Mouse (Mus musculus) stomach, embryonic 15.5 days (tissue): ENCODE data around the gene Poc1a. TPM values are rescaled to one million over a fixed set of nuclear protein-coding genes. Genes with fewer than 3 reads are reported as not detected.

ENCODE experiments used
- ATAC-seq: fragments of 200-750 bp; cut with Nextera tagmentation; 2 replicates; pipeline ENCODE4 v1.8.0; 2017; ENCODE audit warnings: low read depth, moderate number of reproducible peaks, moderate TSS enrichment; ENCODE audit not compliant: insufficient read depth, low FRiP score
- H3K27ac ChIP-seq: fragments of 300-500 bp; sonication (generic); 2 replicates; pipeline ENCODE4 v1.5.1; 2015; ENCODE audit warnings: mild to moderate bottlenecking, inconsistent platforms
- H3K27me3 ChIP-seq: fragments of 300-500 bp; sonication (generic); replicated peaks from 2 replicates; pipeline ENCODE4 v1.6.1; 2015; ENCODE audit warnings: inconsistent platforms
- H3K36me3 ChIP-seq: fragments of 300-500 bp; sonication (generic); 2 replicates; pipeline ENCODE4 v1.6.1; 2015; ENCODE audit warnings: inconsistent platforms
- H3K4me1 ChIP-seq: fragments of 300-500 bp; sonication (generic); 2 replicates; pipeline ENCODE4 v1.6.1; 2015; ENCODE audit warnings: inconsistent platforms
- H3K4me2 ChIP-seq: fragments of 300-500 bp; sonication (generic); 2 replicates; pipeline ENCODE4 v1.6.1; 2015; ENCODE audit warnings: mild to moderate bottlenecking, inconsistent platforms
- H3K4me3 ChIP-seq: fragments of 300-500 bp; sonication (generic); replicated peaks from 2 replicates; pipeline ENCODE4 v1.5.1; 2015; ENCODE audit warnings: inconsistent platforms
- H3K9ac ChIP-seq: fragments of 300-500 bp; sonication (generic); 2 replicates; pipeline ENCODE4 v1.6.1; 2015; ENCODE audit warnings: inconsistent platforms
- H3K9me3 ChIP-seq: fragments of 300-500 bp; sonication (generic); 2 replicates; pipeline ENCODE4 v1.6.1; 2016; ENCODE audit warnings: inconsistent platforms
- WGBS: fragments of 180-500 bp; shearing (Covaris S2); methylation state at CpG from one replicate; pipeline ENCODE4 v1.1.7; 2015; 5-methylcytosine and 5-hydroxymethylcytosine counted together
- polyA plus RNA-seq: library from polyadenylated mRNA; unstranded; fragments of >200 nt; fragmentation: Nextera tagmentation; extraction: Ambion mirVana; gene quantifications from 2 replicates; pipeline ENCODE4 v1.2.1, GENCODE M21; 2015

The Poc1a gene
- polyA plus RNA-seq, 1 experiment from 2014 or later, result 24.7 TPM

- no peak overlapping the region for H3K27ac ChIP-seq
- H3K36me3 ChIP-seq, result no peaks in the 10 kb centered on the region
- no peak overlapping the region for H3K4me2 ChIP-seq
- 63% methylated on average over 2 of the region's 2 CpGs for WGBS
- H3K4me3 ChIP-seq, result no peak overlapping the region
- no peak for ATAC-seq
- peaks cover 13% of the 10 kb centered on the region for H3K4me1 ChIP-seq
- H3K27me3 ChIP-seq, result no peaks in the 10 kb centered on the region
- no peaks in the 10 kb centered on the region for H3K9me3 ChIP-seq
- no peak overlapping the region for H3K9ac ChIP-seq
These were observed 13.8 kb upstream of the Poc1a start for GRCm38 (mm10) chr9:106266936-106267657.

- no peak for ATAC-seq
- H3K9ac ChIP-seq, result no peak overlapping the region
These were observed 12.4 kb upstream of the Poc1a start for GRCm38 (mm10) chr9:106268421-106268820.

GRCm38 (mm10) chr9:106269076-106269788 lies 11.6 kb upstream of the Poc1a start:
- no peak for ATAC-seq
- no peaks in the 10 kb centered on the region for H3K9me3 ChIP-seq
- peak overlapping the region; percentile 6; the same call in 1 of the 2 replicates for H3K27ac ChIP-seq
- WGBS, result 46% methylated on average over 9 of the region's 9 CpGs
- no peak overlapping the region for H3K4me2 ChIP-seq
- H3K9ac ChIP-seq, result no peak overlapping the region
- H3K27me3 ChIP-seq, result no peaks in the 10 kb centered on the region
- peaks cover 13% of the 10 kb centered on the region for H3K4me1 ChIP-seq
- H3K36me3 ChIP-seq, result no peaks in the 10 kb centered on the region
- no peak overlapping the region for H3K4me3 ChIP-seq

More at GRCm38 (mm10) chr9:106268421-106268820, 12.4 kb upstream of the Poc1a start:
- H3K27ac ChIP-seq, result 0 out of 2 replicates have a peak overlapping the region, but pooled peaks have one; percentile 6
- H3K4me1 ChIP-seq, result peaks cover 13% of the 10 kb centered on the region
- no peaks in the 10 kb centered on the region for H3K36me3 ChIP-seq
- no peak overlapping the region for H3K4me3 ChIP-seq
- H3K4me2 ChIP-seq, result no peak overlapping the region
- no peaks in the 10 kb centered on the region for H3K9me3 ChIP-seq
- 34% methylated on average over 4 of the region's 4 CpGs for WGBS
- H3K27me3 ChIP-seq, result no peaks in the 10 kb centered on the region

- Histone ChIP-seq H3K27me3 (no peaks in the 10 kb centered on the region), H3K9ac (no peak overlapping the region), H3K9me3 (no peaks in the 10 kb centered on the region), H3K4me2 (no peak overlapping the region), H3K36me3 (no peaks in the 10 kb centered on the region), H3K4me3 (no peak overlapping the region), H3K4me1 (peaks cover 13% of the 10 kb centered on the region), H3K27ac (no peak overlapping the region)
- no peak; the same call in 1 of the 2 replicates for ATAC-seq
- WGBS, result 20% methylated on average over 2 of the region's 2 CpGs
These were observed 11.0 kb upstream of the Poc1a start for GRCm38 (mm10) chr9:106269879-106270278.

GRCm38 (mm10) chr9:106270656-106271055 lies 10.2 kb upstream of the Poc1a start:
- Histone ChIP-seq H3K9me3 (no peaks in the 10 kb centered on the region), H3K27ac (no peak overlapping the region), H3K4me3 (no peak overlapping the region), H3K4me2 (no peak overlapping the region), H3K4me1 (peaks cover 13% of the 10 kb centered on the region), H3K9ac (no peak overlapping the region), H3K36me3 (no peaks in the 10 kb centered on the region), H3K27me3 (no peaks in the 10 kb centered on the region)
- 67% methylated on average over 4 of the region's 4 CpGs for WGBS
- no peak for ATAC-seq

- Histone ChIP-seq H3K27ac (no peak overlapping the region), H3K9ac (no peak overlapping the region), H3K4me2 (no peak overlapping the region), H3K4me1 (peaks cover 13% of the 10 kb centered on the region), H3K9me3 (no peaks in the 10 kb centered on the region), H3K36me3 (no peaks in the 10 kb centered on the region), H3K4me3 (no peak overlapping the region), H3K27me3 (no peaks in the 10 kb centered on the region)
- 95% methylated on average over 1 of the region's 1 CpGs for WGBS
- ATAC-seq, result no peak
These were observed 8.6 kb upstream of the Poc1a start for GRCm38 (mm10) chr9:106272288-106272687.

GRCm38 (mm10) chr9:106273276-106273675 lies 7.6 kb upstream of the Poc1a start:
- Histone ChIP-seq H3K4me3 (no peak overlapping the region), H3K9me3 (no peaks in the 10 kb centered on the region), H3K4me1 (peaks cover 12% of the 10 kb centered on the region), H3K9ac (no peak overlapping the region), H3K36me3 (no peaks in the 10 kb centered on the region), H3K27me3 (no peaks in the 10 kb centered on the region), H3K4me2 (no peak overlapping the region), H3K27ac (no peak overlapping the region)
- WGBS, result 82% methylated on average over 12 of the region's 12 CpGs
- no peak for ATAC-seq

GRCm38 (mm10) chr9:106273791-106274190 lies 7.1 kb upstream of the Poc1a start:
- H3K27me3 ChIP-seq, result no peaks in the 10 kb centered on the region
- H3K27ac ChIP-seq, result no peak overlapping the region
- H3K36me3 ChIP-seq, result no peaks in the 10 kb centered on the region
- H3K9me3 ChIP-seq, result no peaks in the 10 kb centered on the region
- H3K4me1 ChIP-seq, result peaks cover 7% of the 10 kb centered on the region
- H3K9ac ChIP-seq, result no peak overlapping the region
- H3K4me2 ChIP-seq, result no peak overlapping the region
- ATAC-seq, result no peak
- WGBS, result 56% methylated on average over 4 of the region's 4 CpGs
- H3K4me3 ChIP-seq, result no peak overlapping the region

GRCm38 (mm10) chr9:106274652-106275180 lies 6.1 kb upstream of the Poc1a start:
- Histone ChIP-seq H3K4me3 (no peak overlapping the region), H3K9me3 (no peaks in the 10 kb centered on the region), H3K4me2 (no peak overlapping the region), H3K36me3 (no peaks in the 10 kb centered on the region), H3K4me1 (no peaks in the 10 kb centered on the region), H3K27me3 (no peaks in the 10 kb centered on the region), H3K9ac (no peak overlapping the region), H3K27ac (no peak overlapping the region)
- ATAC-seq, result no peak
- WGBS, result 79% methylated on average over 8 of the region's 8 CpGs

- WGBS, result 55% methylated on average over 1 of the region's 1 CpGs
- no peaks in the 10 kb centered on the region for H3K9me3 ChIP-seq
- H3K4me2 ChIP-seq, result no peak overlapping the region
- no peaks in the 10 kb centered on the region for H3K36me3 ChIP-seq
- H3K9ac ChIP-seq, result no peak overlapping the region
- H3K4me3 ChIP-seq, result no peak overlapping the region
- H3K27ac ChIP-seq, result no peak overlapping the region
- no peaks in the 10 kb centered on the region for H3K4me1 ChIP-seq
- H3K27me3 ChIP-seq, result no peaks in the 10 kb centered on the region
- ATAC-seq, result no peak
These were observed 5.1 kb upstream of the Poc1a start for GRCm38 (mm10) chr9:106275806-106276205.

GRCm38 (mm10) chr9:106280386-106280785 lies 475 bp upstream of the Poc1a start:
- Histone ChIP-seq H3K36me3 (peaks cover 4% of the 10 kb centered on the region; the same call in 1 of the 2 replicates), H3K27ac (peak overlapping the region; percentile 76), H3K4me2 (peak overlapping the region; percentile 78), H3K4me3 (peak overlapping the region; percentile 62), H3K9ac (peak overlapping the region; percentile 26), H3K27me3 (no peaks in the 10 kb centered on the region), H3K4me1 (peaks cover 11% of the 10 kb centered on the region), H3K9me3 (no peaks in the 10 kb centered on the region)
- WGBS, result under 1% methylated on average over 14 of the region's 14 CpGs
- peak; percentile 37; the same call in 1 of the 2 replicates for ATAC-seq

- no peak overlapping the region for H3K27ac ChIP-seq
- WGBS, result 67% methylated on average over 3 of the region's 3 CpGs
- H3K36me3 ChIP-seq, result peaks cover 9% of the 10 kb centered on the region; the same call in 1 of the 2 replicates
- no peak for ATAC-seq
- no peaks in the 10 kb centered on the region for H3K9me3 ChIP-seq
- peak overlapping the region; percentile 48 for H3K9ac ChIP-seq
- peak overlapping the region; percentile 62 for H3K4me3 ChIP-seq
- peak overlapping the region; percentile 78 for H3K4me2 ChIP-seq
- no peaks in the 10 kb centered on the region for H3K27me3 ChIP-seq
- H3K4me1 ChIP-seq, result peaks cover 11% of the 10 kb centered on the region
These were observed 1.2 kb downstream of the Poc1a start for GRCm38 (mm10) chr9:106282024-106282423.
